Mouse (Mus musculus): ENCODE results near the gene Cdh16.
"Not testable (repeated sequence)": the region's sequence is repeated elsewhere in the genome, so short reads cannot be mapped to it uniquely, and the experiment has no call there.

Gene Cdh16

GRCm38 (mm10) chr8:104611613-104612012, 12.6 kb downstream of the Cdh16 start:
- no peak for DNase-seq (ENCODE audit: low spot score)

- DNase-seq (ENCODE audit: low spot score), result no peak
Observed at GRCm38 (mm10) chr8:104610185-104610766, 13.9 kb downstream of the Cdh16 start.

DNA sequence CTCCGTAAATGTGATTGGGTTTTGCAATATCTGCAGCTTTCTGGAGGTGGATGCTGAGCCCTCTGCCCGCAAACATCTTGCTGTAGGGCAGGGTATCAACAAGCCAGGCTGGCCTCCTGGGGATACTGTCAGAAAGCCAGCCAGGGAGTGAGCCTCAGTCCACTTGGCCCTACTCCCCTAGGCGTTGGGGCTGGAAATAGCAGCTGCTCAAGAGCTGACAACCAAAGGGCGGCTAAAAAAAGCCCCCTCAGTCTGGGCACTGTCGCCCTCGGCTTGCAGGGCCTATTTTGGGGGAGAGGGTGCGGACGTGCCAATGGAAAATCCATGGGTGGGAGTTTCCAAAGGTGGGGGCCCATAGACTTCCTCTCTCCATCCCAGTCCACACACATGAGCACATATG, 15.0 kb downstream of the Cdh16 start:
- peak; percentile 49 for DNase-seq (ENCODE audit: low spot score)

DNA sequence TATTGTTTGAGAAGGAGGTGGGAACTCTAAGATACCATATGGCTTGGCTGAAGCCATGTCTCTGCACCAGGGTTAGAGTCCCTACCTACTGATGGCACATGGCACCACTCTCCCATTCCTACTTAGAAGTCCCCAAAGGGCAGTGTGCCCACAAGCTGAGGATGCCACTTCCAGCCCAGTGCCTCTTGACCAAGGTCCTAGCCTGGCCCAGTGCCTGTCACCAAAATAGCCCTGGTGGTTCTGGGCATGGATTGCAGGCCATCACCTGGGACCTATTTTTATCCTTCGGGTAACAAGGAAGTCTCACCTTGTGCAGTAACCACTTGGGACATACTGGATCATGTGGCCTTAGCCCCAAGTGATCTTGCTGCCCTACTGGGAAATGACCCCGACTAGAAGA, 16.3 kb downstream of the Cdh16 start:
- no peak for DNase-seq (ENCODE audit: low spot score)

DNA sequence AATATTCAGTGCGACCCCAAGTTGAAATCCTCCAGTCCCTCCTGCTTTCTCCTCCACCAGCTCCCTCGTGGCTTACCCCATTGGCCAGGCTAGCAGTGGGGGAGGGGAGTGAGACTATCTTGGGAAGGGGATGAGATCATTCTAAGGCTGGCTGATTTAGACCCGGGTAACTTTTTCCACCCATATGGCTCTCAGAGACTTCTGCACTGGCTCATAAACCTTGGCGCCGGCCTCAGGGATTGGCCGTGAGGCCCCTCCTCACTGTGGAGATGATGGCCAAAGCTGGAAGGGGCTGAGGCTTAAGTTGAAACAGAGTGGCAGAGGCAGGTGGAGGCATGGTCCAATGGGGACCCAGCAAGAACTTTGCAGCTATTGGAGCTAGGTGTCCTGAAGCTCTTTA, 17.9 kb downstream of the Cdh16 start:
- no peak for DNase-seq (ENCODE audit: low spot score)

GRCm38 (mm10) chr8:104603245-104603593, 21.0 kb downstream of the Cdh16 start:
- DNase-seq (ENCODE audit: low spot score), result no peak

DNA sequence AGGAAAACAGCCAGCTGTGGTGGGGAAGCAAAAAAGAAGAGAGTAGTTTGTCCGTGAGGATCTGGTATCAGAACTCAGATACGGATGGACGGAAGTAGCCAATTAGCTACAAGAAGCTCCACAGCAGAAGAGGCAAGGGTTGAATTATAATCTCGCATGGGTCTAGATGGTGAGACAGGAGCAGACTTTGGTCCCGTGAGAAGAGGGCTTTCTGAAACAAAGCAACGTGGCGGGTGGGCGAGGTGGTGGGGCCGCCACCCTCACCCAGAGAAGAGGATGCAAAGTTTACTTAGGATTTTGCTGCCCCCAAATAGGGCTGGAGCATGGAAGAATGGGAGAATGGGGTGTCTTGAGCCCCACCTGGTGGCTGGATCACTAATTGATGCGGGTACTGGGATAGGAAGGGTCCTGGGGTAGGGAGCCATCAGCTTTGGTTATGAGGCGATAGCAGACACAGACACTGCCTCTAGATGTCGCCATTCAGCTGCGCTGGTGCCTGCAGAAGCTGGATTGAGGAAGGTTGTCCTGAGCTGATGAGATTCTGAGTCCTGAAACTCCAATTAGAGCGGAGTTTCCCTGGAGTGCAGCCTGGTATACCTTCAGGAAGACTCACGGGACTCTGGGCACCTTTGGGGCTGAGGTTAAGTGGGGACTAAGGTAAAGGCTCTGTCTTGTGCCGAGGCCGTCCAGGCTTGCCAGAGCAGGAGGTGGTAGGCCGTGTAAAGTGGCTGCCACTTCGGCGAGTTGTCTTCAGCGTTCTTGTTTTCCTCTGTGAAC, 21.5 kb downstream of the Cdh16 start:
- DNase-seq (ENCODE audit: low spot score), result peak; percentile 92

GRCm38 (mm10) chr8:104601941-104602371, 22.2 kb downstream of the Cdh16 start:
- DNase-seq (ENCODE audit: low spot score), result no peak

GRCm38 (mm10) chr8:104601386-104601785, 22.8 kb downstream of the Cdh16 start:
- DNase-seq (ENCODE audit: low spot score), result no peak

GRCm38 (mm10) chr8:104598496-104598895, 25.7 kb downstream of the Cdh16 start:
- DNase-seq (ENCODE audit: low spot score), result no peak

GRCm38 (mm10) chr8:104597656-104598055, 26.5 kb downstream of the Cdh16 start:
- DNase-seq (ENCODE audit: low spot score), result peak; percentile 64

- DNase-seq (ENCODE audit: low spot score), result no peak
Observed at GRCm38 (mm10) chr8:104595773-104596536, 28.2 kb downstream of the Cdh16 start.

DNA sequence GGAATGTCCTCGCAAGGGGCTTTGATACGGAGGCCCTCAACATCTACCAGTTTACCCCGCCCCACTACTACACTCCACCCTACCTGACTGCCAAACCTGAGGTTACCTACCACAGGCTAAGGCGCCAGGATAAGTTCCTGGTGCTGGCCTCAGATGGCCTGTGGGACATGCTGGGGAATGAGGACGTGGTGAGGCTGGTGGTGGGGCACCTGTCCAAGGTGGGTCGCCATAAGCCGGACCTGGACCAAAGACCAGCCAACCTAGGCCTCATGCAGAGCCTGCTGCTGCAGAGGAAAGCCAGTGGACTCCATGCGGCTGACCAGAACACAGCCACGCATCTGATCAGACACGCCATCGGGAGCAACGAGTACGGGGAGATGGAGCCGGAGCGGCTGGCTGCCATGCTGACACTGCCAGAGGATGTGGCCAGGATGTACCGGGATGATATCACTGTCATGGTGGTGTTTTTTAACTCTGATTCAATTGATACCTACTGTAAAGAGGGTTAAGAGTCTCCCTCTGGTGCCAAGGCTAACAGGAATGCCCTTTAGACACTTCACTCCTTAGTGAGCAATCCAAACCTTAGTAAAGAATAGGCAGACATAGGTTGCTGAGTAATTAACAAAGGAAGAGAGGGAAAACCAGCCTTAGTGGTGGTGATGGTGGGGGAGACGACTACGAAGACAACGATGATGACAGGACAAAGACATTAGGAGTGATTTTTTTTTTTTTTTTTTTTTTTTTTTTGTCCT, 29.4 kb downstream of the Cdh16 start:
- no peak for DNase-seq (ENCODE audit: low spot score)

DNA sequence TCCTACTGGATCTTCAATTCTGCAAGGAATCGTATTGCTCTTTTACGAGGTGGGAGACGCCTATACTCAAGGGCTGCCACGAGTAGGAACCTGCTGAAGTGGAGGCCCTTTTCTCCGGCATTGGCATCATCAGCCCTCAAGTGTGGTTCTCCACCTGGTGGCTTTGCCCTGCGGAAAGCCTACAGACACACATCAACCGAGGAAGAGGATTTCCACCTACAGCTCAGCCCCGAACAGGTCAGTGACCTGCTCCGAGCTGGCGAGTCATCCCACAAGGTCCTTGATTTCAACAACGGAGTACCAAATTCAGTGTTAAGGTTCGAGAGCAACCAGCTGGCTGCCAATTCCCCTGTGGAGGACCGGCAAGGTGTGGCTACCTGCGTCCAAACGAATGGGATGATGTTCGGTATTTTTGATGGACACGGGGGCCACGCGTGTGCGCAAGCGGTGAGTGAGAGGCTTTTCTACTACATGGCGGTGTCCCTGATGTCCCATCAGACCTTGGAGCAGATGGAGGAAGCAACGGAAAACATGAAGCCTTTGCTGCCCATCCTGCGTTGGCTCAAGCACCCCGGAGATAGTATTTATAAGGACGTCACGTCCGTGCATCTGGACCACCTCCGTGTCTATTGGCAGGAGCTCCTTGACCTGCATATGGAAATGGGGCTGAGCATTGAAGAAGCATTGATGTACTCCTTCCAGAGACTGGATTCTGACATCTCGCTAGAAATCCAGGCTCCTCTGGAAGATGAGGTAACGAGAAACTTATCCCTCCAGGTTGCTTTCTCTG, 30.5 kb downstream of the Cdh16 start:
- DNase-seq (ENCODE audit: low spot score), result no peak

DNA sequence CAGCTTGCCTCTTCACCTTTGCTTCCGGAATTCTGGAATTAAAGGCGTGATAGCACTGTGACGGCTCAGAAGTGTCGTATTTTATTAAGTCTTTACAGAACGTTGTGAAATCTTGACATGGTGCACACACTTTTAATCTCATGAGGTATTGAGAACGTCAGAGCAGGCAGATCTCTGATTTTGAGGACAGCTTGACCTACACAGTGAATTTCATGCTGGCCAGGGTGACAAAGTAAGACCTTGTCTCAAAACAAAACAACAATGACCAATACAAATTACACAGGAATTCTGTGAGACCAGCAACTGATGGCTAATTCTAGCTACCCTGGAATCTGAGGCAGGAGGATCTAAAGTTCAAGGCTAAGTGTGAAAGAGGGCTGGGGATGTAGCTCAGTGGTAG, 31.6 kb downstream of the Cdh16 start:
- no peak for DNase-seq (ENCODE audit: low spot score)

DNA sequence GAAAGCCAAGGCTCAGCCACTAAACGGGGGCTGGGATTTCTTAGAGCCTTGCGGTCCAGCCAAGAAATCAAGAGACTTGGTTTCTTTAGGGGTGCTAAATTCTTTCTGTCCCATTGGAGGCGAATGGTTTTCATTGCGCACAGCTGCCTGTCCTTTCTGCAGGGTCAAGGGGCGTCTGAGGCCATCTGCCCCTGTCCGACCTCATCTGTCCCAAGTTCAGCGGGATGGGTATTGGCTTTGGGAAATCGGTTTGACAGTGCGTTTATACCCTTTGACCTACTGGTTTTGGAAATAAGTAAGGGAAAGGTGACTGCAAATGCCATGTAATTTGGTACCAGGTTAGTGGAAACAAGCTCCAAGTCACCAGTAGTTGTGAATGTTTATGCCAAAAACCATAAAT, 32.3 kb downstream of the Cdh16 start:
- DNase-seq (ENCODE audit: low spot score), result peak; percentile 42

- peak; percentile 98 for DNase-seq (ENCODE audit: low spot score)
Observed at GRCm38 (mm10) chr8:104591133-104591834, 32.9 kb downstream of the Cdh16 start, which contains the start of gene Pdp2. Gene Pdp2, plus strand, starts transcription at chr8:104591451.

- DNase-seq (ENCODE audit: low spot score), result no peak
Observed at GRCm38 (mm10) chr8:104590284-104590683, 33.9 kb downstream of the Cdh16 start.

- no peak for DNase-seq (ENCODE audit: low spot score)
Observed at GRCm38 (mm10) chr8:104584522-104584921, 39.7 kb downstream of the Cdh16 start.

DNA sequence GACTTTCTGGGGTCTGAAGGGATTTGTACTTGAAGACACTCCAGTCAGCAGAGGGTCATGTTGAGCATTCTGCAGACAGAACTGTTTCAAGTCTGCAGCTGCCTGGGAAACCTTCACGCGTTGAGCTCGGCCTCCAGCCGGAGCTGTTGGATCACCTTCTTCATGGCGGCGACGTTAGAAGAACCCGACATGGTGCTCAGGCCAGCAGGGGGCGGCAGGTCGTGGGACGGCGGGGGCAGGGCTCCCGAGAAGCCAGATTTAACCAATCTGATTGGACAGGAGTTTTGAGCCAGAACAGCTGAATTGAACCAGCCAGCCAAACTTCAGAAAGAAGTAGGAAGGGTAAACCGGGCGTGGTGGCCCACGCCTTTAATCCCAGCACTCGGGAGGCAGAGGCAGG, 46.6 kb downstream of the Cdh16 start:
- DNase-seq (ENCODE audit: low spot score), result not testable (repeated sequence)

DNA sequence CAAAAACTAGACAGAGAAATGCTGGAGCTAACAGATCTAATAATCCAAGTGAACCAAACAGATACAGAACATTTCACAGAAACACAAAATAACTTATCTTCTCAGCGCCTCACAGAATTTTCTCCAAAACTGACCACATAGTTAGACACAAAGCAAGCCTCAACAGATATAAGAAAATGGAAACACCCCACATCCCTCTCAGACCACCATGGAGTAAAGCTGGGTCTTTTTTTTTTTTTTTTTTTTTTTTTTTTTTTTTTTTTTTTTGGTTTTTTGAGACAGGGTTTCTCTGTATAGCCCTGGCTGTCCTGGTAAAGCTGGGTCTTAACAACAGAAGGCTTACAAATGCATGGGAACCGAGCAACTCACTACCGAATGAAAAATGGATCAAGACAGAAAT, 47.4 kb downstream of the Cdh16 start:
- no peak for DNase-seq (ENCODE audit: low spot score)

Data from adipocyte (in vitro differentiated cells).